In genomic region chr11:54140159-54140558, GRCm38 (mm10) we compare ENCODE assay signal across 8 mouse cellular contexts. TPM values are rescaled to one million over a fixed set of nuclear protein-coding genes. Genes with fewer than 3 reads are reported as not detected.
DNase-seq lines count a peak whose midpoint lies in the region; ATAC-seq and TF ChIP-seq lines count a peak whose summit lies in the region.
"Not testable (repeated sequence)": the region's sequence is repeated elsewhere in the genome, so short reads cannot be mapped to it uniquely, and the experiment has no call there.

No protein-coding gene starts in this region.

- not testable (repeated sequence) for H3K9ac ChIP-seq in intestine, embryonic 14.5 days (ENCODE audit: low read length); lung, postnatal 0 days (replicated peaks; ENCODE audit: low read depth)

- not testable (repeated sequence) for H3K4me3 ChIP-seq in forebrain, embryonic 10.5 days; intestine, embryonic 14.5 days (ENCODE audit: low read depth, low read length); lung, postnatal 0 days (ENCODE audit: low read depth, low read length); spleen, adult 2 months (ENCODE audit: extremely low read depth, insufficient read depth, insufficient read length)

- not testable (repeated sequence) for H3K36me3 ChIP-seq in forebrain, embryonic 10.5 days (replicated peaks); intestine, embryonic 14.5 days (ENCODE audit: control insufficient read depth, insufficient read depth, low read length); lung, postnatal 0 days (ENCODE audit: insufficient read depth, low read length); spleen, adult 2 months (ENCODE audit: control insufficient read depth, insufficient read depth, low read length)

- DNase-seq in 3T3-L1 (ENCODE audit: low read depth, low spot score) = peak; percentile 77
- DNase-seq in MEL-GATA-1-ER (ENCODE audit: extremely low read depth, low read depth) = peak; percentile 59
- DNase-seq in adrenal gland, postnatal 25 days = peak; percentile 17
- DNase-seq in forebrain, embryonic 10.5 days (ENCODE audit: extremely low spot score, low spot score) = peak; percentile 63
- peak; percentile 79 for DNase-seq in intestine, embryonic 14.5 days (ENCODE audit: low spot score)
- DNase-seq in lung, postnatal 0 days (ENCODE audit: low spot score) = peak; percentile 23
- peak; percentile 17 to 38 for DNase-seq in spleen, adult 2 months (ENCODE audit: low read depth in 1 of 2, low spot score in 2 of 2)
- DNase-seq in urinary bladder, postnatal 25 days (ENCODE audit: low spot score) = peak; percentile 29

- not testable (repeated sequence) for TF ChIP-seq CTCF in lung, postnatal 0 days (IDR thresholded peaks at IDR 0.05); spleen, adult 2 months (IDR thresholded peaks at IDR 0.05; ENCODE audit: extremely low read depth, insufficient read depth, insufficient read length, insufficient replicate concordance)

- not testable (repeated sequence) for H3K4me2 ChIP-seq in intestine, embryonic 14.5 days (ENCODE audit: low read length); lung, postnatal 0 days (replicated peaks; ENCODE audit: low read depth, low read length)

- not testable (repeated sequence) for ATAC-seq in intestine, embryonic 14.5 days (replicated peaks; ENCODE audit: low FRiP score, low TSS enrichment, low read depth); lung, postnatal 0 days

- not testable (repeated sequence) for TF ChIP-seq POLR2A in spleen, adult 2 months (IDR thresholded peaks at IDR 0.05; ENCODE audit: low read depth, low read length)

- not testable (repeated sequence) for H3K27me3 ChIP-seq in forebrain, embryonic 10.5 days (ENCODE audit: poor library complexity, severe bottlenecking); intestine, embryonic 14.5 days (replicated peaks; ENCODE audit: control insufficient read depth, insufficient read depth, low read length); lung, postnatal 0 days (replicated peaks; ENCODE audit: insufficient read depth, low read length); spleen, adult 2 months (ENCODE audit: control insufficient read depth, insufficient read depth, low read length)

- H3K27ac ChIP-seq in forebrain, embryonic 10.5 days; intestine, embryonic 14.5 days (ENCODE audit: low read depth); lung, postnatal 0 days (ENCODE audit: low read length); spleen, adult 2 months (ENCODE audit: insufficient read depth, low read length): not testable (repeated sequence)

- H3K9me3 ChIP-seq in forebrain, embryonic 10.5 days; intestine, embryonic 14.5 days (ENCODE audit: control insufficient read depth, low read length); lung, postnatal 0 days (ENCODE audit: low read length): not testable (repeated sequence)

- H3K4me1 ChIP-seq in forebrain, embryonic 10.5 days; intestine, embryonic 14.5 days (replicated peaks; ENCODE audit: control insufficient read depth, insufficient read depth, low read length); lung, postnatal 0 days (ENCODE audit: insufficient read depth, low read depth, low read length); spleen, adult 2 months (ENCODE audit: control insufficient read depth, insufficient read depth, insufficient read length): not testable (repeated sequence)

- not testable (repeated sequence) for TF ChIP-seq EP300 in lung, postnatal 0 days (IDR thresholded peaks at IDR 0.05)

- 46% methylated on average over 2 of the region's 2 CpGs for WGBS in forebrain, embryonic 10.5 days
- 51% methylated on average over 2 of the region's 2 CpGs for whole genome bisulfite sequencing in intestine, embryonic 14.5 days
- WGBS in lung, postnatal 0 days = 43% methylated on average over 2 of the region's 2 CpGs
- 46% methylated on average over 2 of the region's 2 CpGs for WGBS in spleen, adult 2 months

RNA-seq across cellular contexts. Expression of gene P4ha2, which starts 40.3 kb away (rescaled TPM):
- 30.0 and 36.7 TPM in 2 replicates for total RNA-seq in adrenal gland, postnatal 25 days (2021)
- 15.9 and 19.7 TPM in 2 replicates for polyA plus RNA-seq in forebrain, embryonic 10.5 days (2016; fragmentation: Nextera tagmentation; extraction: Ambion mirVana)
- polyA plus RNA-seq in intestine, embryonic 14.5 days (2014; fragmentation: Nextera tagmentation; extraction: Ambion mirVana) = 38.7 and 44.4 TPM in 2 replicates
- 21.4 and 26.5 TPM in 2 replicates for polyA plus RNA-seq in lung, postnatal 0 days (2015; fragmentation: Nextera tagmentation; extraction: Ambion mirVana)
- polyA plus RNA-seq in spleen, adult 2 months (2012; rRNA removed) = 2.6 and 2.8 TPM in 2 replicates

Comparison
In these comparisons a context has a peak if more than half of its experiments do, and no peak if none do; other contexts are left out.
1. DNase-seq: peak in every context shown above with its lines; median percentile 79 in intestine, embryonic 14.5 days; 77 in 3T3-L1; 63 in forebrain, embryonic 10.5 days; 59 in MEL-GATA-1-ER; 29 in urinary bladder, postnatal 25 days; 28 in spleen, adult 2 months; 23 in lung, postnatal 0 days; 17 in adrenal gland, postnatal 25 days.